Mouse (Mus musculus): ENCODE measurements around the gene Cacna1s. TPM values are rescaled to one million over a fixed set of nuclear protein-coding genes. Genes with fewer than 3 reads are reported as not detected.

Gene Cacna1s
- polyA plus RNA-seq, 1 experiment from 2014 or later: 0.39 TPM

DNA sequence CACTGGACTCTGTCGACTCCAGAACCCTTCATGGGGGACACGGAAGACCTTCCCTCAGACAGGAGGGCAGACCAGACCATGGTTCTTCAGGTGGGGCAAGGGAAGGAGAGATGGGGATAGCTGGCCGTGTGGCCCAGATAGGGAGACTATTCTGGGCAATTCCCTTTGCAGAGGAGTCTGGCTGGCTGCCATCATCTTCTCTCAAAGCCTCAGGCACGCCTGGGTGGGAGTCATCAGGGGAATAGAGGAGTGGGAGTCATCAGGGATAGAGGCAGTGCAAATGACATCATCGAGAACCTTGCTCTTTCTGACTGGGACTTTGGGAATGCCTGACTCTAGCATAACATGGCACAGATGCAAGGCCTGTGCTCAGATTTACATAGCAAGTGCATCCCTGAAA, 11.4 kb downstream of the Cacna1s start:
- no peak for ATAC-seq
- Histone ChIP-seq H3K9me3 (replicated peaks; ENCODE audit: control insufficient read depth, low read length, poor library complexity, severe bottlenecking) (no peaks in the 10 kb centered on the region), H3K9ac (ENCODE audit: low read depth, low read length) (no peak overlapping the region), H3K4me2 (ENCODE audit: low read length) (no peak overlapping the region), H3K36me3 (ENCODE audit: control insufficient read depth, insufficient read depth, low read length) (no peaks in the 10 kb centered on the region), H3K4me3 (ENCODE audit: low read depth, low read length) (no peak overlapping the region), H3K27me3 (ENCODE audit: control insufficient read depth, insufficient read depth, low read depth, low read length) (no peaks in the 10 kb centered on the region), H3K27ac (ENCODE audit: low read length) (no peak overlapping the region), H3K4me1 (ENCODE audit: control insufficient read depth, insufficient read depth, low read length) (no peaks in the 10 kb centered on the region)
- 72% methylated on average over 5 of the region's 5 CpGs for WGBS

GRCm38 (mm10) chr1:136066621-136067020, 14.1 kb downstream of the Cacna1s start:
- H3K27ac ChIP-seq (ENCODE audit: low read length): no peak overlapping the region
- H3K4me1 ChIP-seq (ENCODE audit: control insufficient read depth, insufficient read depth, low read length): no peaks in the 10 kb centered on the region
- no peak for ATAC-seq
- no peaks in the 10 kb centered on the region for H3K27me3 ChIP-seq (ENCODE audit: control insufficient read depth, insufficient read depth, low read depth, low read length)
- no peak overlapping the region for H3K4me3 ChIP-seq (ENCODE audit: low read depth, low read length)
- no peaks in the 10 kb centered on the region for H3K9me3 ChIP-seq (replicated peaks; ENCODE audit: control insufficient read depth, low read length, poor library complexity, severe bottlenecking)
- H3K4me2 ChIP-seq (ENCODE audit: low read length): no peak overlapping the region
- H3K36me3 ChIP-seq (ENCODE audit: control insufficient read depth, insufficient read depth, low read length): no peaks in the 10 kb centered on the region
- no peak overlapping the region for H3K9ac ChIP-seq (ENCODE audit: low read depth, low read length)
- 47% methylated on average over 1 of the region's 1 CpGs for WGBS

DNA sequence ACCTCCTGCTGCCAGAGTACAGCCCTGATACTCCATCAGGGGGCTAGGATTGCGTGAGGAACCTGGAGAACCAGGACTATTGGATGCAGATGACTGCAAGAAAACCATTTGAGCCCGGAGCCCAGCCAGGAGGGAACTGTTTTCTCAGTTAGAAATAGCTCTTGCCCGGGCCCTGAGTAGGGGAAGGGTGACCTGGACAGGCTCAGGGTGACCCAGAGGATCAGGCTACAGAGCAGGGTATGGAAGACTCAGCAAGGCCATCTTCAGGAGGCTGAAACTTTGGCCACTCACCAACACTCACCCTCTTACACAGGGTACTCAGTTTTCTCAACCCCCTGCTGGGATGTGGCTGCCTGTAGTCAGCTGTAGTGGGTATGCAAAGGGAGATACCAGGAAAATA, 15.0 kb downstream of the Cacna1s start:
- no peaks in the 10 kb centered on the region for H3K4me1 ChIP-seq (ENCODE audit: control insufficient read depth, insufficient read depth, low read length)

DNA sequence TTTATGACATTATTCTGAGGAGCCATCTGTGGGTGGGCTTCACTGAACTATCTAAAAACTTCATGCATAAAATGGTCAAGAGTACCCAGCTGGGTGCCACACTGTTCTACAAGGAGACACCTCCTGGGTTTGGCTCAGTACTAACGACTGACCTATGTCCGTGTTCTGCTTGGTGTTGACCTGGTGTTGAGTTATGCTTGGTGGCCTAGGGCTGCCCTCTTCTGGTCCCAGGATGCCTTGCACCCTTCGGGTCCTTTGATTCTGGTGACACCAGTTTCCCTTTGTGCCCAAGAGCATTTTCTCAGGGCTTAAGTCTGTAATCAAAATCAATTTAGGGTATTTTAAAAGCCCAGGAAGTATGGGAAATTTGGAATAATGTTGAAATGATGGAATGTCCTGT, 23.5 kb downstream of the Cacna1s start:
- 9% methylated on average over 3 of the region's 3 CpGs for WGBS

More for the DNA sequence above, 15.0 kb downstream of the Cacna1s start:
- Histone ChIP-seq H3K27ac (ENCODE audit: low read length) (no peak overlapping the region), H3K36me3 (ENCODE audit: control insufficient read depth, insufficient read depth, low read length) (no peaks in the 10 kb centered on the region), H3K9me3 (replicated peaks; ENCODE audit: control insufficient read depth, low read length, poor library complexity, severe bottlenecking) (no peaks in the 10 kb centered on the region), H3K27me3 (ENCODE audit: control insufficient read depth, insufficient read depth, low read depth, low read length) (no peaks in the 10 kb centered on the region), H3K4me2 (ENCODE audit: low read length) (no peak overlapping the region), H3K4me3 (ENCODE audit: low read depth, low read length) (no peak overlapping the region), H3K9ac (ENCODE audit: low read depth, low read length) (no peak overlapping the region)
- 80% methylated on average over 3 of the region's 3 CpGs for WGBS
- no peak for ATAC-seq

DNA sequence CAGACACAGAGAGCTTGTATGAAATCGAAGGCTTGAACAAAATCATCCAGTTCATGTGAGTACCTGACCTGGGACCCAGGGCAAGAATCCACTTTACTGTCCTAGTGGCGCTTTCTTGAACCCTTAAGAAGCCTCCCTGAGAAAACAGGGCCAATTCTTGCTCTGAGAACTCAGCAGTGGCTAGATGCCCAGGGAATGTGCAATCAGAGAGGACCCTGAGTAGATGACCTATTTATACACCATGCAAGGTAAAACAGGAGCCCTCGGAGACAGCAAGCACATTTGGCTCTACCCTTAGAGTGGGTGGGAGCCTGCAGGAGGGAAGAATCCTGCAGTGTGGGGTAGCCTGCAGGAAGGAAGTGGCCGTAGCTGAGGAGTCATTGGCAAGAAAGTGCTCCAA, 25.1 kb downstream of the Cacna1s start:
- Histone ChIP-seq H3K4me2 (ENCODE audit: low read length) (no peak overlapping the region), H3K36me3 (ENCODE audit: control insufficient read depth, insufficient read depth, low read length) (no peaks in the 10 kb centered on the region), H3K27ac (ENCODE audit: low read length) (no peak overlapping the region; the same call in 1 of the 2 replicates), H3K4me3 (ENCODE audit: low read depth, low read length) (no peak overlapping the region), H3K9me3 (replicated peaks; ENCODE audit: control insufficient read depth, low read length, poor library complexity, severe bottlenecking) (0 out of 2 replicates have a peak, but pooled peaks cover 3% of the 10 kb centered on the region), H3K27me3 (ENCODE audit: control insufficient read depth, insufficient read depth, low read depth, low read length) (no peaks in the 10 kb centered on the region), H3K9ac (ENCODE audit: low read depth, low read length) (no peak overlapping the region), H3K4me1 (ENCODE audit: control insufficient read depth, insufficient read depth, low read length) (0 out of 2 replicates have a peak, but pooled peaks cover 2% of the 10 kb centered on the region)
- 63% methylated on average over 4 of the region's 4 CpGs for WGBS
- ATAC-seq: no peak

More for the DNA sequence above, 23.5 kb downstream of the Cacna1s start:
- Histone ChIP-seq H3K4me2 (ENCODE audit: low read length) (no peak overlapping the region), H3K4me1 (ENCODE audit: control insufficient read depth, insufficient read depth, low read length) (0 out of 2 replicates have a peak, but pooled peaks cover 2% of the 10 kb centered on the region), H3K36me3 (ENCODE audit: control insufficient read depth, insufficient read depth, low read length) (no peaks in the 10 kb centered on the region), H3K27ac (ENCODE audit: low read length) (no peak overlapping the region), H3K27me3 (ENCODE audit: control insufficient read depth, insufficient read depth, low read depth, low read length) (no peaks in the 10 kb centered on the region), H3K9ac (ENCODE audit: low read depth, low read length) (no peak overlapping the region), H3K9me3 (replicated peaks; ENCODE audit: control insufficient read depth, low read length, poor library complexity, severe bottlenecking) (no peaks in the 10 kb centered on the region), H3K4me3 (ENCODE audit: low read depth, low read length) (no peak overlapping the region)
- no peak for ATAC-seq

DNA sequence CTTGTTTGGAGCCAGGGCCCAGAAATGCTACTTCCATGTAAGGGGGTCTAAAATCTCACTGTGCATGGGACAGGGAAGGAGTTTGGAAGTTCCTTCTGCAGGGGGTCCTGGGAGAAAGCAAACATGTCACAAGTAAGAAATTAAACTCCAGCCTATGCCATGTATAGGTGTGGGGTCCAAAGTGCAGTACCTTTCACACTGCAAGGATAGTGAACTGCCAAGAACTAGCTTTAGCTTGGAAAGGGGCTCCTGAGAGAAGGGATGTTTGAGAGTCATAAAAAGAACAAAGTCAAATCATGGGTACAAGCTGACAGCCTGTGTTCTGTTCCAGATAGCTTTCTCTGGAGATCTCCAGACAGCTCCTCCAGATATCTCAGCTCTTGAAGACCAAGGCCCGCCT, 28.6 kb downstream of the Cacna1s start:
- no peak overlapping the region for H3K4me3 ChIP-seq (ENCODE audit: low read depth, low read length)
- H3K4me2 ChIP-seq (ENCODE audit: low read length): no peak overlapping the region
- 0 out of 2 replicates have a peak, but pooled peaks cover 3% of the 10 kb centered on the region for H3K9me3 ChIP-seq (replicated peaks; ENCODE audit: control insufficient read depth, low read length, poor library complexity, severe bottlenecking)
- no peaks in the 10 kb centered on the region for H3K36me3 ChIP-seq (ENCODE audit: control insufficient read depth, insufficient read depth, low read length)
- H3K4me1 ChIP-seq (ENCODE audit: control insufficient read depth, insufficient read depth, low read length): 0 out of 2 replicates have a peak, but pooled peaks cover 2% of the 10 kb centered on the region
- ATAC-seq: no peak
- H3K27me3 ChIP-seq (ENCODE audit: control insufficient read depth, insufficient read depth, low read depth, low read length): no peaks in the 10 kb centered on the region
- no peak overlapping the region for H3K27ac ChIP-seq (ENCODE audit: low read length)
- no peak overlapping the region for H3K9ac ChIP-seq (ENCODE audit: low read depth, low read length)
- 89% methylated on average over 1 of the region's 1 CpGs for WGBS

- Histone ChIP-seq H3K4me2 (ENCODE audit: low read length) (no peak overlapping the region), H3K4me3 (ENCODE audit: low read depth, low read length) (no peak overlapping the region), H3K4me1 (ENCODE audit: control insufficient read depth, insufficient read depth, low read length) (peaks cover 10% of the 10 kb centered on the region), H3K9me3 (replicated peaks; ENCODE audit: control insufficient read depth, low read length, poor library complexity, severe bottlenecking) (0 out of 2 replicates have a peak, but pooled peaks cover 3% of the 10 kb centered on the region), H3K27ac (ENCODE audit: low read length) (no peak overlapping the region), H3K9ac (ENCODE audit: low read depth, low read length) (no peak overlapping the region), H3K27me3 (ENCODE audit: control insufficient read depth, insufficient read depth, low read depth, low read length) (no peaks in the 10 kb centered on the region), H3K36me3 (ENCODE audit: control insufficient read depth, insufficient read depth, low read length) (no peaks in the 10 kb centered on the region)
- 94% methylated on average over 3 of the region's 3 CpGs for WGBS
- no peak for ATAC-seq
These were observed 33.6 kb downstream of the Cacna1s start for GRCm38 (mm10) chr1:136085988-136086685.

- ATAC-seq: peak; percentile 66
- Histone ChIP-seq H3K27ac (ENCODE audit: low read length) (peak overlapping the region; percentile 53), H3K4me3 (ENCODE audit: low read depth, low read length) (no peak overlapping the region), H3K4me1 (ENCODE audit: control insufficient read depth, insufficient read depth, low read length) (peaks cover 10% of the 10 kb centered on the region), H3K9me3 (replicated peaks; ENCODE audit: control insufficient read depth, low read length, poor library complexity, severe bottlenecking) (no peaks in the 10 kb centered on the region), H3K9ac (ENCODE audit: low read depth, low read length) (no peak overlapping the region; the same call in 1 of the 2 replicates), H3K36me3 (ENCODE audit: control insufficient read depth, insufficient read depth, low read length) (no peaks in the 10 kb centered on the region), H3K27me3 (ENCODE audit: control insufficient read depth, insufficient read depth, low read depth, low read length) (no peaks in the 10 kb centered on the region), H3K4me2 (ENCODE audit: low read length) (no peak overlapping the region)
- 60% methylated on average over 9 of the region's 9 CpGs for WGBS
These were observed 37.0 kb downstream of the Cacna1s start for GRCm38 (mm10) chr1:136089368-136090165.

DNA sequence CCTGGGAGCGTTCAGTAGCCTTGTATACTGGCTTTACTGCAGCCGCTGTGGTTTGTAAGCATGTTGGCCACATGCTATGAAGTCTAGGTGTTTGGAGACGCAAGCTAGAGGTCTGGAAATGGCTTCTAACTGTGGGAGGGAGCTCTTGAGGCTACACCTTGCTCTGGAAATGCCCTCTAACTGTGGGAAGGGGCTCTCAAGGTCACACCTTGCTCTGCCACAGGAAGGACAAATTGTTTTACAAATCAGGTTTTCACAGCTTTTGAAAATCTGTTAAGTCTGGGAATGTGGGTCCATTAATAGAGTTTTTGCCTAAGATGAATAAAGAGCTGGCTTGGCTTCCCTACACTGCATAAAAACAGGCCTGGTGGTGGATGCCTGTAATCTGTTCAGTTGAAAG, 41.2 kb downstream of the Cacna1s start:
- Histone ChIP-seq H3K4me2 (ENCODE audit: low read length) (no peak overlapping the region), H3K27ac (ENCODE audit: low read length) (no peak overlapping the region), H3K9me3 (replicated peaks; ENCODE audit: control insufficient read depth, low read length, poor library complexity, severe bottlenecking) (no peaks in the 10 kb centered on the region), H3K9ac (ENCODE audit: low read depth, low read length) (no peak overlapping the region), H3K4me3 (ENCODE audit: low read depth, low read length) (no peak overlapping the region), H3K36me3 (ENCODE audit: control insufficient read depth, insufficient read depth, low read length) (no peaks in the 10 kb centered on the region), H3K4me1 (ENCODE audit: control insufficient read depth, insufficient read depth, low read length) (peaks cover 10% of the 10 kb centered on the region), H3K27me3 (ENCODE audit: control insufficient read depth, insufficient read depth, low read depth, low read length) (no peaks in the 10 kb centered on the region)
- 82% methylated on average over 3 of the region's 3 CpGs for WGBS
- no peak for ATAC-seq

Measured in midbrain, embryonic 16.5 days (tissue).